Mouse (Mus musculus): ENCODE results near the gene Islr2. TPM values are rescaled to one million over a fixed set of nuclear protein-coding genes. Genes with fewer than 3 reads are reported as not detected.

The Islr2 gene
- total and polyA plus RNA-seq, 3 experiments: 0.03 to 0.11 TPM; not detected in 1

DNA sequence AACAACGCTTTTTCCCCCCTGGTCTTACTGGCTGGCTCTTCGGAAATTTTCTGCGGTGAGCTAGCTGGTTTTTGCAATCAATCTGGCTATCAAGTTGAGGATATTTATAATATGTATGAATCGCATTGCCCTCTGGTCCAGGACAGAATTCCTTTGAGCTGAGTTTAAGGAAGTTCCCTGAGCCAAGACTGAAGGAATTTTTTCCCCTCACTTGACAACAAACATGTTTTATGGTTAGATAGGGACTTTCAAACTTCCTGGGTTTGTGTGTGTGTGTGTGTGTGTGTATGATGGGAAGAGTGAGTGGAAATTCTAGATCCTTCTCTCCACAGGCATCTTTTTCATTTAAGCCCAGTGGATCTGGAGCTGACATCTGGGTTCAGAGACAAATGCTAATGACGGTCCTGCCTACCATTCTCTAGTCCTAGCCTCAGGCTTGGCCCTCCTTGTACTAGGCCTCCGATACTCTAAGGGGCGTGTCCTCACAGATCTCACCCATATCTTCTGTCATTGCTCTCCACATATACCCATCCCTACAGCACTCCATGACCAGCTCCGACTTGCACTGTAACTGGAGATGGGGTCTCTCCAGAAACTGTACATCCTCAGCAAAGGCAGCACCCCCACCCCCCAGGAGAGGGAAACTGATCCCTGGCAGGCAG lies 10.5 kb upstream of the Islr2 start:
- Histone ChIP-seq H3K27me3 (ENCODE audit: insufficient read depth, low read length) (peaks cover 28% of the 10 kb centered on the region), H3K9me3 (replicated peaks) (no peaks in the 10 kb centered on the region), H3K4me3 (ENCODE audit: low read depth, low read length) (no peak overlapping the region; the same call in 1 of the 2 replicates), H3K4me1 (ENCODE audit: insufficient read depth, low read depth, low read length) (peaks cover 54% of the 10 kb centered on the region), H3K36me3 (replicated peaks) (peaks cover 27% of the 10 kb centered on the region)
- no peak for DNase-seq (ENCODE audit: low spot score)
- ATAC-seq (ENCODE audit: extremely low read depth, insufficient number of reproducible peaks, low FRiP score, poor library complexity, severe bottlenecking): no peak
- TF ChIP-seq GATA1 (IDR thresholded peaks at IDR 0.05; ENCODE audit: borderline replicate concordance, low read length) (no peak), POLR2AphosphoS5 (IDR thresholded peaks at IDR 0.05; ENCODE audit: insufficient replicate concordance, low read depth, low read length) (no peak), GATA2 (IDR thresholded peaks at IDR 0.05; ENCODE audit: borderline replicate concordance, low read depth, low read length) (no peak), TAL1 (conservative IDR thresholded peaks at IDR 0.05; ENCODE audit: low read depth, low read length) (no peak), CTCF (IDR thresholded peaks at IDR 0.05; ENCODE audit: low read depth, low read length) (no peak)

GRCm38 (mm10) chr9:58213865-58214264 lies 9.7 kb upstream of the Islr2 start:
- Histone ChIP-seq H3K4me3 (ENCODE audit: low read depth, low read length) (no peak overlapping the region; the same call in 1 of the 2 replicates), H3K4me1 (ENCODE audit: insufficient read depth, low read depth, low read length) (peaks cover 53% of the 10 kb centered on the region), H3K36me3 (replicated peaks) (peaks cover 19% of the 10 kb centered on the region), H3K9me3 (replicated peaks) (no peaks in the 10 kb centered on the region), H3K27me3 (ENCODE audit: insufficient read depth, low read length) (peaks cover 33% of the 10 kb centered on the region)
- peak; percentile 83 for DNase-seq (ENCODE audit: low spot score)
- TF ChIP-seq TAL1 (conservative IDR thresholded peaks at IDR 0.05; ENCODE audit: low read depth, low read length) (peak; percentile 85), GATA1 (IDR thresholded peaks at IDR 0.05; ENCODE audit: borderline replicate concordance, low read length) (no peak), POLR2AphosphoS5 (IDR thresholded peaks at IDR 0.05; ENCODE audit: insufficient replicate concordance, low read depth, low read length) (no peak), GATA2 (IDR thresholded peaks at IDR 0.05; ENCODE audit: borderline replicate concordance, low read depth, low read length) (no peak), CTCF (IDR thresholded peaks at IDR 0.05; ENCODE audit: low read depth, low read length) (no peak)
- peak; percentile 97 for ATAC-seq (ENCODE audit: extremely low read depth, insufficient number of reproducible peaks, low FRiP score, poor library complexity, severe bottlenecking)

DNA sequence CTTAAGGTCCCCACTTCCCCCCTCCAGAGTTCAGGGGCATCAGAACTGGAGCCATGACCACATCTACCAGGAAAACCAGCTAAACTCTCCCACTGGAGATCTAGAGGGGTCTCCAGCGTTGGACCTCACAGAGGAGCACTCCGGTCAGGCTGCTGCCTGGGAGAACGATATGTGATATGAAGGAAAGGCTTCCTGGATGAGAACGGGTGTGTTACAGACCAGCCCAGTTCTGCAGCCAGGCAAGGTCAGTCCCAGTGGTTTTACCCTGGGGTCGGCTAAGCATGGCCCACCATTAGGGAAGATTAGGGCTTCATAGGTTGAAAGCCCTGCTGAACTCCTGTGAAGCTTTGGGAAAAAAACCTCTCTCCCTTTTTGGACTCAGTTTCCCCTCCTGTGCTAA lies 9.3 kb upstream of the Islr2 start:
- Histone ChIP-seq H3K4me3 (ENCODE audit: low read depth, low read length) (no peak overlapping the region; the same call in 1 of the 2 replicates), H3K36me3 (replicated peaks) (peaks cover 14% of the 10 kb centered on the region), H3K27me3 (ENCODE audit: insufficient read depth, low read length) (peaks cover 33% of the 10 kb centered on the region), H3K4me1 (ENCODE audit: insufficient read depth, low read depth, low read length) (peaks cover 53% of the 10 kb centered on the region), H3K9me3 (replicated peaks) (no peaks in the 10 kb centered on the region)
- ATAC-seq (ENCODE audit: extremely low read depth, insufficient number of reproducible peaks, low FRiP score, poor library complexity, severe bottlenecking): no peak
- no peak for DNase-seq (ENCODE audit: low spot score)
- TF ChIP-seq CTCF (IDR thresholded peaks at IDR 0.05; ENCODE audit: low read depth, low read length): no peak
- no peak for TF ChIP-seq TAL1 (conservative IDR thresholded peaks at IDR 0.05; ENCODE audit: low read depth, low read length)
- TF ChIP-seq POLR2AphosphoS5 (IDR thresholded peaks at IDR 0.05; ENCODE audit: insufficient replicate concordance, low read depth, low read length): no peak
- TF ChIP-seq GATA1 (IDR thresholded peaks at IDR 0.05; ENCODE audit: borderline replicate concordance, low read length): no peak
- TF ChIP-seq GATA2 (IDR thresholded peaks at IDR 0.05; ENCODE audit: borderline replicate concordance, low read depth, low read length): no peak

DNA sequence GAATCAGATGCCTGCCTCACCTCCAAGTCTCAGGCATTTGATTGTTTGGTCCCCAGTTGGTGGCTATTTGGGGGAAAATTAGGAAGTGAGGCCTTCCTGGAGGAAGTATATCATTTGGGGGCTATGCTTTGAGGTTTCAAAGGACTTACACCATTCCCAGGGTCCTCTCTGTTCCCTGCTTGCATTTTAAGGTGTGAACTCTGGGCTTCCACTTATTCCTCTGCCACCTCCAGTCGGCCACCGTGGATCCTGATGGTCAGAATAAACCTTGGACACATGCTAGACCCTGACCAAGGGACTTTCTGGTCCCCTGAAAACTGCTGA lies 6.1 kb upstream of the Islr2 start:
- Histone ChIP-seq H3K4me3 (ENCODE audit: low read depth, low read length) (no peak overlapping the region), H3K4me1 (ENCODE audit: insufficient read depth, low read depth, low read length) (peaks cover 52% of the 10 kb centered on the region), H3K9me3 (replicated peaks) (no peaks in the 10 kb centered on the region), H3K36me3 (replicated peaks) (no peaks in the 10 kb centered on the region), H3K27me3 (ENCODE audit: insufficient read depth, low read length) (peaks cover 55% of the 10 kb centered on the region)
- TF ChIP-seq TAL1 (conservative IDR thresholded peaks at IDR 0.05; ENCODE audit: low read depth, low read length) (no peak), GATA1 (IDR thresholded peaks at IDR 0.05; ENCODE audit: borderline replicate concordance, low read length) (no peak), POLR2AphosphoS5 (IDR thresholded peaks at IDR 0.05; ENCODE audit: insufficient replicate concordance, low read depth, low read length) (no peak), CTCF (IDR thresholded peaks at IDR 0.05; ENCODE audit: low read depth, low read length) (no peak)
- DNase-seq (ENCODE audit: low spot score) (no peak), ATAC-seq (ENCODE audit: extremely low read depth, insufficient number of reproducible peaks, low FRiP score, poor library complexity, severe bottlenecking) (no peak)

- Histone ChIP-seq H3K36me3 (replicated peaks) (no peaks in the 10 kb centered on the region), H3K9me3 (replicated peaks) (no peaks in the 10 kb centered on the region), H3K4me1 (ENCODE audit: insufficient read depth, low read depth, low read length) (peaks cover 51% of the 10 kb centered on the region), H3K27me3 (ENCODE audit: insufficient read depth, low read length) (peaks cover 60% of the 10 kb centered on the region), H3K4me3 (ENCODE audit: low read depth, low read length) (no peak overlapping the region)
- DNase-seq (ENCODE audit: low spot score) (no peak), ATAC-seq (ENCODE audit: extremely low read depth, insufficient number of reproducible peaks, low FRiP score, poor library complexity, severe bottlenecking) (no peak)
- no peak for TF ChIP-seq CTCF (IDR thresholded peaks at IDR 0.05; ENCODE audit: low read depth, low read length)
- no peak for TF ChIP-seq GATA2 (IDR thresholded peaks at IDR 0.05; ENCODE audit: borderline replicate concordance, low read depth, low read length)
- TF ChIP-seq TAL1 (conservative IDR thresholded peaks at IDR 0.05; ENCODE audit: low read depth, low read length): no peak
- TF ChIP-seq POLR2AphosphoS5 (IDR thresholded peaks at IDR 0.05; ENCODE audit: insufficient replicate concordance, low read depth, low read length): no peak
- no peak for TF ChIP-seq GATA1 (IDR thresholded peaks at IDR 0.05; ENCODE audit: borderline replicate concordance, low read length)
Measured at GRCm38 (mm10) chr9:58209462-58210303, 5.6 kb upstream of the Islr2 start.

GRCm38 (mm10) chr9:58206013-58206412 lies 1.9 kb upstream of the Islr2 start:
- peaks cover 81% of the 10 kb centered on the region for H3K27me3 ChIP-seq (ENCODE audit: insufficient read depth, low read length)
- TF ChIP-seq POLR2AphosphoS5 (IDR thresholded peaks at IDR 0.05; ENCODE audit: insufficient replicate concordance, low read depth, low read length) (no peak), GATA2 (IDR thresholded peaks at IDR 0.05; ENCODE audit: borderline replicate concordance, low read depth, low read length) (no peak), GATA1 (IDR thresholded peaks at IDR 0.05; ENCODE audit: borderline replicate concordance, low read length) (no peak), CTCF (IDR thresholded peaks at IDR 0.05; ENCODE audit: low read depth, low read length) (no peak)

More at GRCm38 (mm10) chr9:58206013-58206412, 1.9 kb upstream of the Islr2 start:
- Histone ChIP-seq H3K4me1 (ENCODE audit: insufficient read depth, low read depth, low read length) (peaks cover 36% of the 10 kb centered on the region), H3K4me3 (ENCODE audit: low read depth, low read length) (no peak overlapping the region), H3K36me3 (replicated peaks) (no peaks in the 10 kb centered on the region), H3K9me3 (replicated peaks) (no peaks in the 10 kb centered on the region)
- DNase-seq (ENCODE audit: low spot score) (no peak), ATAC-seq (ENCODE audit: extremely low read depth, insufficient number of reproducible peaks, low FRiP score, poor library complexity, severe bottlenecking) (no peak)

Measured in G1E (cell line).